Mouse (Mus musculus): ENCODE measurements around the gene Cdkn2d.
A peak's percentile ranks its signal among the peaks of the same experiment; 100 is the strongest.

Gene Cdkn2d

GRCm38 (mm10) chr9:21244428-21245112 lies 46.6 kb downstream of the Cdkn2d start:
- DNase-seq (ENCODE audit: low spot score), result no peak

DNA sequence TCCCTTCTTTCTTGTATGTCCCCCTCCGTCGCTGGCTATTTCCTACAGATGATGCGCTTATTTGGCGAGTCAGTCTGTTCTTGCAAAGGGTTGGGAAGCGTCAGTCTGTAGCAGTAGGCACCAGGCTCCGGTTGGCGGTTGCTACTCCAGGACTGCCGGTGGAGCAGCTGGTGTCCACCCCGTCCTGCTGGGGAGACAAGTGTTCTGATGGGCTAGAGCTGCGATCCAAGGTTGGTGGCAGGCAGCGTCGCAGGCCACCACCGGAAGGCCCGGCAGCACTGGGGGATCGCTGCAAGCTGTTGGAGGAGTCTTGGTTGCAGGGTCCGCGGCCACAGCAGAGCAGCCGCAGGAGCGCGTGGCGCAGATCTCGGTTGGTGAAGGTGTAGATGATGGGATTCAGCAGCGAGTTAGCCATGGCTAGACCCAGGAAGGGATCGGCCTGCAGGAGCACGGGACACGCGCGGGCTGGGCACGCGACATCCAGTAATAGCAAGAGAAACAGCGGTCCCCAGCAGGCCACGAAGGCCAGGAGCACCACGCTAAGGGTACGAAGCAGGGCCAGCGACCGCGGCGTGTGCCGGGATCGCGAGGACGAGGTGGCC lies 47.3 kb downstream of the Cdkn2d start:
- DNase-seq (ENCODE audit: low spot score), result no peak

DNA sequence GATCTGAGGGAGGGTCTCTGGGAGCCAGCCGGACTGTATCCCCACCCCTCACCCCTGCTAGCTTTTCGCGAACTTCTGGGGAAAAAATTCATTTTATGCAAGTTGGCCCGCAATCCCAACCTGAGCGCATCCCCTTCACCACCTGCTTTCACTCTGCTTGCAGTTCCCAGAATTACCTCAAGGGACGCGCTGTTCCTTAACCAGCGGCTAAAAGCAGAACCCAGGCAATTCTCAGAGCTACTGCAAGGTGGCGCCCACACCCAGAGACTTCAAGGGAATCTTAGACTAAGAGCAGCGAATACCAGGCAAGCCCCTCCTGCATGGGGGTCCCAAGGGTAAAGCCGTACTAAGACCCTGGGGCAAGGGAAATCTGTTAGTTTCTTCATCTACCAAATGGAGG lies 49.9 kb downstream of the Cdkn2d start:
- peak; percentile 63 for DNase-seq (ENCODE audit: low spot score)

- DNase-seq (ENCODE audit: low spot score), result no peak
These were observed 51.8 kb downstream of the Cdkn2d start for GRCm38 (mm10) chr9:21239465-21239848.

GRCm38 (mm10) chr9:21238733-21239464 lies 52.3 kb downstream of the Cdkn2d start, which contains the start of gene Keap1:
TSS of gene Keap1 (minus strand) at chr9:21239361.
- DNase-seq (ENCODE audit: low spot score), result peak; percentile 36
